Mouse (Mus musculus) WW6 (cell line): ENCODE measurements around the gene C1ql1.

Experiments
- DNase-seq: peaks from one replicate; pipeline ENCODE4 v3.0.0-alpha.2; 2013; ENCODE audit warnings: low read depth, low spot score

Gene C1ql1

DNA sequence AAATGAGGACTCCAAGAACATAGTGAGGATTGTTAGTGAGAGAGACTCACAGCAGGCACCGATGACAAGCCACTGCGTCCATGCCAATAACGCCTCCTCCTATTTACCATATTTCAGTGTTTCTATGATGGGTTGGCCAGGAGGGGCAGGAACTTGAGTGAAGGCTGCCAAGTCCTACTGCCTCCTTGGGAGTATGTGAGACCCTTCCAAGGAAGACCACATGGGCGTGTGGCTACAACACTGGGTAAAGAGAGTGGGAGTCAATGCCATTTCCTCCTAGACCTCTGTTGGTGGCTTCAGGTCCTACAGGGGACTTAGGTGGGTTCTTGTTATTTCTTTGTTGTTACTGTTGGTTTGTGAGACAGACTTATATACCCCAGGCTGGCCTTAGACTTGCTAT is 45.3 kb downstream of the C1ql1 start:
- DNase-seq, result no peak

GRCm38 (mm10) chr11:102900763-102901162 is 45.7 kb downstream of the C1ql1 start, which contains the start of gene Gfap:
Gfap (minus strand) TSS chr11:102900912.
- peak; percentile 83 for DNase-seq

- no peak for DNase-seq
Measured at GRCm38 (mm10) chr11:102898408-102898807, 48.1 kb downstream of the C1ql1 start.

GRCm38 (mm10) chr11:102896641-102897040 is 49.8 kb downstream of the C1ql1 start:
- no peak for DNase-seq

- DNase-seq, result no peak
Measured at GRCm38 (mm10) chr11:102895779-102896178, 50.7 kb downstream of the C1ql1 start.

- DNase-seq, result no peak
Measured at GRCm38 (mm10) chr11:102894716-102895115, 51.8 kb downstream of the C1ql1 start.

- peak; percentile 83 for DNase-seq
Measured at GRCm38 (mm10) chr11:102893015-102893651, 53.4 kb downstream of the C1ql1 start.

GRCm38 (mm10) chr11:102890096-102890495 is 56.4 kb downstream of the C1ql1 start:
- DNase-seq, result no peak
